ENCODE assay signal across 17 mouse cellular contexts in genomic region chr12:105849102-105849501, GRCm38 (mm10).
DNase-seq lines count a peak whose midpoint lies in the region; ATAC-seq lines count a peak whose summit lies in the region.
"Had no signal": no experiment of that assay in that cellular context is flagged by ENCODE, and none has a peak within 500 bp of the region (broad histone marks: within the 10 kb centered on the region; RNA-seq: fewer than 3 reads in every experiment).

No protein-coding gene starts in this region.

- peak; percentile 28 for DNase-seq in forebrain, embryonic 10.5 days (ENCODE audit: extremely low spot score, low spot score)
- DNase-seq in forebrain, embryonic 14.5 days (ENCODE audit: low spot score): no peak
- peak; percentile 43 for DNase-seq in right cerebral cortex, postnatal 14 days
- DNase-seq in right cerebral cortex, postnatal 25 days: no peak
- DNase-seq in forelimb bud, embryonic 11.5 days (ENCODE audit: low read depth, low spot score): peak; percentile 48
- no peak for DNase-seq in ovary, postnatal 36 days (ENCODE audit: low spot score)
- DNase-seq in kidney, adult 11 months: no peak
- no peak for DNase-seq in kidney, adult 18-20 months
- DNase-seq: adrenal gland, postnatal 14 days; cerebellum, postnatal 14 days; gastrocnemius, postnatal 10 days; right cerebral cortex, adult 18-20 months; thymus, postnatal 14 days had no signal

- no peak overlapping the region for H3K9ac ChIP-seq in forebrain, embryonic 14.5 days (ENCODE audit: low read length)
- H3K9ac ChIP-seq: lung, embryonic 15.5 days; neural tube, embryonic 13.5 days had no signal

- no peaks in the 10 kb centered on the region for H3K27me3 ChIP-seq in forebrain, embryonic 10.5 days (ENCODE audit: poor library complexity, severe bottlenecking)
- no peaks in the 10 kb centered on the region for H3K27me3 ChIP-seq in forebrain, embryonic 14.5 days (replicated peaks; ENCODE audit: control insufficient read depth, insufficient read depth, low read length)
- H3K27me3 ChIP-seq: lung, embryonic 15.5 days; neural tube, embryonic 13.5 days had no signal

- peaks cover 27% of the 10 kb centered on the region for H3K4me1 ChIP-seq in forebrain, embryonic 10.5 days
- H3K4me1 ChIP-seq in forebrain, embryonic 14.5 days (ENCODE audit: control insufficient read depth, insufficient read depth, low read length): peaks cover 6% of the 10 kb centered on the region; the same call in 1 of the 2 replicates
- H3K4me1 ChIP-seq: lung, embryonic 15.5 days had no signal

- no peaks in the 10 kb centered on the region for H3K9me3 ChIP-seq in forebrain, embryonic 10.5 days
- no peaks in the 10 kb centered on the region for H3K9me3 ChIP-seq in forebrain, embryonic 14.5 days (replicated peaks; ENCODE audit: control insufficient read depth, low read length)
- H3K9me3 ChIP-seq: heart, embryonic 10.5 days; lung, embryonic 15.5 days; neural tube, embryonic 13.5 days had no signal

- H3K27ac ChIP-seq in forebrain, embryonic 10.5 days: peak overlapping the region; percentile 35; the same call in 1 of the 2 replicates
- H3K27ac ChIP-seq in forebrain, embryonic 14.5 days (ENCODE audit: low read depth, low read length): no peak overlapping the region
- H3K27ac ChIP-seq: heart, embryonic 10.5 days; hindbrain, postnatal 0 days; lung, embryonic 15.5 days; neural tube, embryonic 13.5 days had no signal

- no peak for ATAC-seq in forebrain, embryonic 14.5 days
- ATAC-seq: hindbrain, postnatal 0 days had no signal

- H3K4me3 ChIP-seq in forebrain, embryonic 10.5 days: no peak overlapping the region
- H3K4me3 ChIP-seq in forebrain, embryonic 14.5 days (ENCODE audit: low read depth, low read length): no peak overlapping the region
- H3K4me3 ChIP-seq: heart, embryonic 10.5 days; lung, embryonic 15.5 days; neural tube, embryonic 13.5 days had no signal

- WGBS in forebrain, embryonic 10.5 days: 56% methylated on average over 8 of the region's 8 CpGs
- 52% methylated on average over 8 of the region's 8 CpGs for WGBS in forebrain, embryonic 14.5 days

- peaks cover 12% of the 10 kb centered on the region for H3K36me3 ChIP-seq in forebrain, embryonic 10.5 days (replicated peaks)
- no peaks in the 10 kb centered on the region for H3K36me3 ChIP-seq in forebrain, embryonic 14.5 days (ENCODE audit: control insufficient read depth, insufficient read depth, low read length)
- H3K36me3 ChIP-seq: lung, embryonic 15.5 days; neural tube, embryonic 13.5 days had no signal

- no peak overlapping the region for H3K4me2 ChIP-seq in forebrain, embryonic 14.5 days (ENCODE audit: low read length)
- H3K4me2 ChIP-seq: lung, embryonic 15.5 days; neural tube, embryonic 13.5 days had no signal

Comparison
In these comparisons a context has a peak if more than half of its experiments do, and no peak if none do; other contexts are left out.
1. DNase-seq: peak in forebrain, embryonic 10.5 days (single experiment), right cerebral cortex, postnatal 14 days (single experiment) and forelimb bud, embryonic 11.5 days (single experiment); none in forebrain, embryonic 14.5 days (single experiment), right cerebral cortex, postnatal 25 days (single experiment), ovary, postnatal 36 days (single experiment), kidney, adult 11 months (single experiment) and kidney, adult 18-20 months (single experiment).